Mouse (Mus musculus) layer of hippocampus, postnatal 36 days (tissue): ENCODE measurements at regions not wholly inside any gene's neighbourhood (a gene's known extent, or its start where the extent isn't known, plus 50 kb on each side); places are given as distances from the start of the nearest gene placed in this dataset.

ENCODE experiments used
- DNase-seq, 2 experiments: peaks; one replicate each; pipeline ENCODE4 v3.0.0; 2022

- DNase-seq = no peak
These were observed 296.8 kb downstream of the Irs2 start for GRCm38 (mm10) chr8:10711474-10711873.

GRCm38 (mm10) chr8:10708509-10708908 lies 299.7 kb downstream of the Irs2 start:
- no peak for DNase-seq

- no peak for DNase-seq
These were observed 301.1 kb downstream of the Irs2 start for GRCm38 (mm10) chr8:10707122-10707521.

GRCm38 (mm10) chr8:10705909-10706308 lies 302.3 kb downstream of the Irs2 start:
- no peak for DNase-seq

GRCm38 (mm10) chr8:10702755-10703154 lies 305.5 kb downstream of the Irs2 start:
- no peak for DNase-seq

GRCm38 (mm10) chr8:10702248-10702647 lies 306.0 kb downstream of the Irs2 start:
- no peak for DNase-seq

- DNase-seq = no peak
These were observed 306.6 kb downstream of the Irs2 start for GRCm38 (mm10) chr8:10701648-10702061.

GRCm38 (mm10) chr8:10701226-10701625 lies 307.0 kb downstream of the Irs2 start:
- no peak for DNase-seq

- peak in 1 of 2 experiments; percentile 30 for DNase-seq
These were observed 308.6 kb downstream of the Irs2 start for GRCm38 (mm10) chr8:10699669-10700068.

GRCm38 (mm10) chr8:10695181-10695580 lies 313.1 kb downstream of the Irs2 start:
- DNase-seq = no peak

GRCm38 (mm10) chr8:10690659-10691058 lies 317.6 kb downstream of the Irs2 start:
- DNase-seq = no peak

- DNase-seq = no peak
These were observed 318.4 kb downstream of the Irs2 start for GRCm38 (mm10) chr8:10689881-10690280.

GRCm38 (mm10) chr8:10687867-10688561 lies 320.2 kb downstream of the Irs2 start:
- DNase-seq = no peak
